Mouse (Mus musculus): ENCODE results near the gene Padi4. TPM values are rescaled to one million over a fixed set of nuclear protein-coding genes. Genes with fewer than 3 reads are reported as not detected.
A peak's percentile ranks its signal among the peaks of the same experiment; 100 is the strongest.

Padi4 gene
- polyA plus RNA-seq, 1 experiment, result not detected

DNA sequence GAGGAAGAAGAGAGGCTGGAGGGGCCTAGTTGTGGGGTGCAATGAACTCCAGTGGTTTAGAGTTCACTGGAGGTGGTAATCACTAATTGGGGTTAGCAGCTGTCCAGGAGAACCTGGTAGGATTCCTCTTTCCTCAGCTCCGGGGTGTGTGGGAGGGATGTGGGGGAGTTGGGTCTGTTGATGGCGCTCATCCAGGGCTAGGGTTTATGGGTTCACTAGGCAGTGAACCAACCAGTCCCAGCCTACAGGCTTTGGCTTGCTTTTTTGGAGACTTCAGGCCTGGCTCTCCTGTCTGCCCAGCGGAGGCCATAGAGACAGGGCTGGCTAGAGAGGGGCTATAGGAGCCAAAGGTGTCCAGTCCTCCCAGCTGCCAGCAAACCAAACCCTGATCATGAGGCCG is 15.9 kb upstream of the Padi4 start:
- Histone ChIP-seq H3K27ac (ENCODE audit: insufficient read depth, low read length) (no peak overlapping the region), H3K4me3 (ENCODE audit: insufficient read depth, low read length) (no peak overlapping the region), H3K4me1 (ENCODE audit: control insufficient read depth, insufficient read depth, low read length) (no peaks in the 10 kb centered on the region)
- TF ChIP-seq POLR2A (IDR thresholded peaks at IDR 0.05; ENCODE audit: low read depth, low read length), result no peak
- TF ChIP-seq CTCF (IDR thresholded peaks at IDR 0.05; ENCODE audit: borderline replicate concordance, insufficient read depth, low read length), result no peak

DNA sequence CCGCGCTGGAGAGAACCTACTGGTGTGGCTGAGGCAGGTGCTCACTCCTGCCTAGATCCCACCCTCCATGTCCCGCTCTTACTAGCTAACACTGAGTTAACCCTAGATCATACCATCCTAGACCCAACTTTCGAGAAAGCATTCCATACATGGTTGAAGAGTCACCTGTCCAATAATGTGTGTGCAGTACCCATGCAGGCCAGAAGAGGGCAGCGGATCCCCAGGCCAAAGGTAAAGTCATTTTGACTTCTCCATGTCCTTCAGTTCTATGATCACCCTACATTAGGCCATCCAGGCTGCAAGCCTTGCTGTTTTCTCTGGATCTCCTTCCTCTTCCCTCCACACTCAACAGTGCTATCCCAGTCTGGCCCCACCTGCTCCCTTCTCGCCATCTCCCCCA is 14.9 kb upstream of the Padi4 start:
- Histone ChIP-seq H3K4me1 (ENCODE audit: control insufficient read depth, insufficient read depth, low read length) (no peaks in the 10 kb centered on the region), H3K4me3 (ENCODE audit: insufficient read depth, low read length) (no peak overlapping the region), H3K27ac (ENCODE audit: insufficient read depth, low read length) (no peak overlapping the region)
- peak; percentile 74; the same call in 1 of the 2 replicates for TF ChIP-seq CTCF (IDR thresholded peaks at IDR 0.05; ENCODE audit: borderline replicate concordance, insufficient read depth, low read length)
- TF ChIP-seq POLR2A (IDR thresholded peaks at IDR 0.05; ENCODE audit: low read depth, low read length), result no peak

DNA sequence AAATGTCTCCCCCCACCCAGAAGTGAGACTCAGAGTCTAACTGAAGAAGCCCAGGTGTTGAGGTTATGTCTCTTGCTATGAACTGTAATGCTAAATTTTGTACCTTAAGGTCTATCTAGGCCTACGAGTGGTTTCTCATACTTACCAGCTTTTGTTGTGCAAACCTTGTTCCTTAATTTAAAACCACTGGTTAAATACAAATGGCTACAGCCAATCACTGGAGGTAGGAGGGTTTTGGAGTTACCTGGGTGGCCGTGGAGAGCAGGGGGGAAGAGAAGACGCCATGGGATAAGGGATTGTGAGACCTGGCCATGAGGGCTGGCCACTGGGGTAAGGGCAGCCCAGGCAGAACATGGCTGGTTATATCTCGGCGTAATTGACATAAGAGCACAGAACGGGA is 14.2 kb upstream of the Padi4 start:
- H3K27ac ChIP-seq (ENCODE audit: insufficient read depth, low read length), result no peak overlapping the region
- TF ChIP-seq POLR2A (IDR thresholded peaks at IDR 0.05; ENCODE audit: low read depth, low read length) (no peak), CTCF (IDR thresholded peaks at IDR 0.05; ENCODE audit: borderline replicate concordance, insufficient read depth, low read length) (no peak)
- H3K4me1 ChIP-seq (ENCODE audit: control insufficient read depth, insufficient read depth, low read length), result no peaks in the 10 kb centered on the region

DNA sequence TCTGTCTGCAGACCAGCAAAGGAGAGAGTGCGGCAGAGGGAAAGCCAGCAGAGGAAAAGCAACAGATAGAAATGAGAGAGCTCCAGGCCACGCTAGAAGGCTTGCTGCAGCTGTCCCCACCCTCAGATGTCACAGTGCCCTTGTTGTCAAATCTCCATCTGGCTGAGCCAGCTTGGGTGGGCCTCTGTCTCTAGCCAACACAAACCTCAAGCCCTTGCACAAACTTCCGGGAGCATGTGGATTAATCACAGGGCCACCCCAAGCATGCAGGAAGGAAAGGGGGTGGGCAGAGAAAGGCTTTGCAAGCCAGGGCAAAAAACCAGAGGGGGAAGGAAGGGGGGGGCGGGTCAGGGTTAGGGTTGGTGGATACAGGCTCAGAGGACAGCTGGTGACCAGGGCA is 13.4 kb upstream of the Padi4 start:
- Histone ChIP-seq H3K4me1 (ENCODE audit: control insufficient read depth, insufficient read depth, low read length) (no peaks in the 10 kb centered on the region), H3K4me3 (ENCODE audit: insufficient read depth, low read length) (no peak overlapping the region), H3K27ac (ENCODE audit: insufficient read depth, low read length) (no peak overlapping the region)
- TF ChIP-seq POLR2A (IDR thresholded peaks at IDR 0.05; ENCODE audit: low read depth, low read length) (no peak), CTCF (IDR thresholded peaks at IDR 0.05; ENCODE audit: borderline replicate concordance, insufficient read depth, low read length) (no peak)

More for the DNA sequence above, 14.2 kb upstream of the Padi4 start:
- H3K4me3 ChIP-seq (ENCODE audit: insufficient read depth, low read length), result no peak overlapping the region

DNA sequence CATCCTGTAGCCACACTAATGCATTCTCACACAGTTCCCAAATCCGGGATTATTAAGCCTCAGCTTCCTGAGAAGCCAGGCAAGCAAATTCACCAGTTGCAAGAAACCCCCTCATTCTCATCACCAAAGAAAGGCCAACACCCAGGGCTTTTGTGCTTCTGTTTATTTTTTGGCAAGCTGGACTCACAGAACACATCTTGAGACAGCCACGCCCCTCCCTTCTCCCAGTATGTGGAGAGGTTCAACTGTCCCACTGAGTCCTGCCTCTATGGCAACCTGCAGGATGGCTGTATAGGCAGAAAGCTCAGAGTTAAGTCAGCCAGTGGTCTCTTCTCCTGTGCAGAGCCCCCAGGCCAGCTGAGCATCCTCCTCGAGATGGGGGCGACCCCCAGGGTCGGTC is 11.2 kb upstream of the Padi4 start:
- no peak for TF ChIP-seq CTCF (IDR thresholded peaks at IDR 0.05; ENCODE audit: borderline replicate concordance, insufficient read depth, low read length)
- no peak for TF ChIP-seq POLR2A (IDR thresholded peaks at IDR 0.05; ENCODE audit: low read depth, low read length)
- Histone ChIP-seq H3K27ac (ENCODE audit: insufficient read depth, low read length) (no peak overlapping the region), H3K4me1 (ENCODE audit: control insufficient read depth, insufficient read depth, low read length) (no peaks in the 10 kb centered on the region), H3K4me3 (ENCODE audit: insufficient read depth, low read length) (no peak overlapping the region)

DNA sequence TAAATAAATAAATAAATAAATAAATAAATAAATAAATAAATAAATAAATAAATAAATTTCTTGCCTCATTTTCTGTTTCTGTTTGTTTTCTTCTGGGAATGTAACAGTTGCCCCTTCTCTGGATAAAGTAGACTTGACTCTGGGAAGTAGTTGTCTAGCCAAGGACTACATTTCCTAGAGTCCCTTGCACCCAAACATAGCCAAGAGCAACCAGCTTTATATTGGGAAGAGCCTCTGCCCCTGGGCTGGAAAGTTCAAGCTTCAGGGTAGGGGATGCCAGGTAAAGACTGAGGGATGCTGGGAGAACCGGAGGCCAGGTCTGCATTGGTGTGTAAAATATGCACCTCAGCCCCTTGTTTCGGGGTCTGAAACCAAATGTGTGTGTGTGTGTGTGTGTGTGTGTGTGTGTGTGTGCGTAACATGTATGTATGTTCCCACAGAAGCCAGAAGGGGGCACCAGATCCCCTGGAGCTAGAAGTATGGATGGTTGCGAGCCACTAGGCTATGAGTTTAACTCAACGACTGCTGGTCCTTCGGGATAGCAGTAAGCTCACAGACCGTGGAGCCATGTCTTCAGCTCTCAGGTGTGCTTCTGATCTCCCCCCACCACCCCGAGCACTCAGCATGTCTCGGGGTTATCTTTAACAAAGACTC is 10.4 kb upstream of the Padi4 start:
- TF ChIP-seq CTCF (IDR thresholded peaks at IDR 0.05; ENCODE audit: borderline replicate concordance, insufficient read depth, low read length) (no peak), POLR2A (IDR thresholded peaks at IDR 0.05; ENCODE audit: low read depth, low read length) (no peak)
- H3K27ac ChIP-seq (ENCODE audit: insufficient read depth, low read length), result no peak overlapping the region
- H3K4me3 ChIP-seq (ENCODE audit: insufficient read depth, low read length), result no peak overlapping the region
- H3K4me1 ChIP-seq (ENCODE audit: control insufficient read depth, insufficient read depth, low read length), result no peaks in the 10 kb centered on the region

DNA sequence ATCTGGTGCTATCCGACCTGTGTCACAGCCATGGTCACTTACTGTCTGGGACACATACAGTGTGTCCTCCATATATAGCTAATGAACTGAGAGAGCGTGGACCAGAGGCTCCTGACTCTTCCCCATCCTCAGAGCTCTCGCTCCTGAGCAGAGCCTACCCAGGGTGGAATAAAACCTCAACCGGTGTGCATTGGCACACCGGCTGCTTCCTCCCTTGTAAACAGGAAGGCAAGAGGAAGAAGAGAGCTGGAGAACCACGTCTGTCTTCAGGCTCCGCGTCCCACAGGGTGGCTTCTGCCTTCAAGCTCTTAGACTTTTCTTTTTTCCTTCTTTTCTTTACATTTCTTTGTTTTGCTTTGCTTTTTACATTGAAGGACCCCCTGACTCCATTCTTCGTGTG is 8.8 kb upstream of the Padi4 start:
- H3K4me1 ChIP-seq (ENCODE audit: control insufficient read depth, insufficient read depth, low read length), result no peaks in the 10 kb centered on the region
- H3K4me3 ChIP-seq (ENCODE audit: insufficient read depth, low read length), result no peak overlapping the region
- TF ChIP-seq CTCF (IDR thresholded peaks at IDR 0.05; ENCODE audit: borderline replicate concordance, insufficient read depth, low read length), result no peak
- TF ChIP-seq POLR2A (IDR thresholded peaks at IDR 0.05; ENCODE audit: low read depth, low read length), result no peak
- no peak overlapping the region for H3K27ac ChIP-seq (ENCODE audit: insufficient read depth, low read length)

DNA sequence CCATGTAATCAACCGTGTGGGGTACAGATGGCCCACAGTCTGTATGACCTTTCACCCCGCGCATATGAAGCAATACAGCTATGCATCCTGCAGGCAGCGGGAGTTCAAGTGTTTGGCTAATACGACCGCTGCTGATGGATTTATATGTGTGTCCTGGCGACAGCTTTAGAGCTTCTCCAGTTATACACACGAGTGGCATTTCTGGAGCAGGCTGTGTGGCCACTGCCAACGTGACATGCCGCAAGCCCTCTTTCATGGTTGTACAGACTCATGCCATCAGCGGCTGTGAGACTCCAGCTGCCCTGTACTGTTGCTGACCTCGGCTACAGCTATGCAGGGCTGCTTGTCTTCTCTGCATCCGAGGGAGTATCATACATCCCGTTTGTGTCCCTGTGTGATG is 6.5 kb upstream of the Padi4 start:
- Histone ChIP-seq H3K4me1 (ENCODE audit: control insufficient read depth, insufficient read depth, low read length) (no peaks in the 10 kb centered on the region), H3K4me3 (ENCODE audit: insufficient read depth, low read length) (no peak overlapping the region), H3K27ac (ENCODE audit: insufficient read depth, low read length) (no peak overlapping the region)
- TF ChIP-seq POLR2A (IDR thresholded peaks at IDR 0.05; ENCODE audit: low read depth, low read length) (no peak), CTCF (IDR thresholded peaks at IDR 0.05; ENCODE audit: borderline replicate concordance, insufficient read depth, low read length) (no peak)

DNA sequence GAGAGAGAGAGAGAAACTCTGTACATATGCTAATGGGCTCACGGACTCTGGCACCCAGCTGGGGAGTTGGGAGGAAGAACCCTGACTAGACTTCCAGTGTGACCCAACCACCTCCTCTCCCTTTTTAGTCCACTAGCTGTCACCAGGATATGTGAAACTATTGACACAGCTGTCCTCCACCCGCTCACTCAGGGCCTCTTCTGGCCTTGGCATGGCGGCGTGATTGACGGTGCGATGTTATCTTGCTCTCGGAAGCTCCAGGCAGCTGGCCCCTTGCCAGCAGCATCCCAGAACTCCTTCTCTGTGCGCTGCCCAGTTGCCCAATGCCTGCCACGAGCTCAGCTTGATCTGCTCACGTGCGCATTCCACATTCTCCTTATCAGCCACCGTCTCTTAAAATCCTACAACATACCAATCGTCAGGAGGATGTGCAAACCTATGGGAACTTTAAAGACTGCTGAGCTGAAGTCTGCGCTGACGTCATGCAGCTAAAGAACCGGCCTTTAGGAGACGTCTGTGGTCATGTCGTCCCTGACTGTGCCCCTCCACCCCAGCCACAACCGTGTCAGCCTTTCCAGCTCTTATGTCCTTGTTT is 5.9 kb upstream of the Padi4 start:
- TF ChIP-seq CTCF (IDR thresholded peaks at IDR 0.05; ENCODE audit: borderline replicate concordance, insufficient read depth, low read length), result no peak
- no peak for TF ChIP-seq POLR2A (IDR thresholded peaks at IDR 0.05; ENCODE audit: low read depth, low read length)
- Histone ChIP-seq H3K4me1 (ENCODE audit: control insufficient read depth, insufficient read depth, low read length) (no peaks in the 10 kb centered on the region), H3K27ac (ENCODE audit: insufficient read depth, low read length) (no peak overlapping the region), H3K4me3 (ENCODE audit: insufficient read depth, low read length) (no peak overlapping the region)

DNA sequence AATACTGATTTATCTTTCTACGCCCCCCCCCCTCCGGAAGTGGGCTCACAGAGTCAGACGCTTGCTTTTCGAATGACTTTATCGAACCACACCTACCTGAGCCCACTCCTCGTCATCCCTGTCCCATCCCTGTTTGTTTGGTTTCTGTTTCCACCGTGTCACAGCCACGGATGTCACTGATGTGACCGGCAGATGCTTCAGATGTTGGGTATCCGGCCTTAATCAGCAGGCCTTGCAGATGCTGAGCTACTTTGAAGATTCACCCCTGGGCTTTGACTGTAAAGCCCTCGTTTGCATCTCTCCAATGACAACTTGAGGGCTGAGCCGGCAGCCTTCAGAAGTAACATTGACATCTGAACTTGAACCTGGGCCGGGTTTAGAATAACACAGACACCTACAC is 2.6 kb upstream of the Padi4 start:
- H3K4me3 ChIP-seq (ENCODE audit: insufficient read depth, low read length), result no peak overlapping the region
- no peaks in the 10 kb centered on the region for H3K4me1 ChIP-seq (ENCODE audit: control insufficient read depth, insufficient read depth, low read length)
- no peak overlapping the region for H3K27ac ChIP-seq (ENCODE audit: insufficient read depth, low read length)
- TF ChIP-seq CTCF (IDR thresholded peaks at IDR 0.05; ENCODE audit: borderline replicate concordance, insufficient read depth, low read length) (no peak), POLR2A (IDR thresholded peaks at IDR 0.05; ENCODE audit: low read depth, low read length) (no peak)

Measured in embryonic fibroblast, embryonic 13.5 days (primary cell).